Mouse (Mus musculus): ENCODE data around the gene Nlgn2. TPM values are rescaled to one million over a fixed set of nuclear protein-coding genes. Genes with fewer than 3 reads are reported as not detected.

Gene Nlgn2
- polyA plus RNA-seq, 1 experiment from 2014 or later = 7.6 TPM

GRCm38 (mm10) chr11:69837952-69838713 lies 549 bp upstream of the Nlgn2 start, which contains the start of gene Tmem256:
Tmem256 (plus strand) TSS chr11:69838514.
- H3K27ac ChIP-seq = peak within 1 kb of the TSS; percentile 90
- H3K4me3 ChIP-seq (replicated peaks) = peak within 1 kb of the TSS; percentile 74
- 0 out of 2 replicates have a peak, but pooled peaks cover 9% of the 10 kb centered on the region for H3K36me3 ChIP-seq
- no peaks in the 10 kb centered on the region for H3K9me3 ChIP-seq (replicated peaks)
- peak; percentile 93 for ATAC-seq (replicated peaks; ENCODE audit: low FRiP score)
- WGBS = under 1% methylated on average over 34 of the region's 34 CpGs
- peaks cover 48% of the 10 kb centered on the region for H3K4me1 ChIP-seq
- peak within 1 kb of the TSS; percentile 97 for H3K4me2 ChIP-seq
- peak within 1 kb of the TSS; percentile 77 for H3K9ac ChIP-seq
- H3K27me3 ChIP-seq = peaks cover 18% of the 10 kb centered on the region

DNA sequence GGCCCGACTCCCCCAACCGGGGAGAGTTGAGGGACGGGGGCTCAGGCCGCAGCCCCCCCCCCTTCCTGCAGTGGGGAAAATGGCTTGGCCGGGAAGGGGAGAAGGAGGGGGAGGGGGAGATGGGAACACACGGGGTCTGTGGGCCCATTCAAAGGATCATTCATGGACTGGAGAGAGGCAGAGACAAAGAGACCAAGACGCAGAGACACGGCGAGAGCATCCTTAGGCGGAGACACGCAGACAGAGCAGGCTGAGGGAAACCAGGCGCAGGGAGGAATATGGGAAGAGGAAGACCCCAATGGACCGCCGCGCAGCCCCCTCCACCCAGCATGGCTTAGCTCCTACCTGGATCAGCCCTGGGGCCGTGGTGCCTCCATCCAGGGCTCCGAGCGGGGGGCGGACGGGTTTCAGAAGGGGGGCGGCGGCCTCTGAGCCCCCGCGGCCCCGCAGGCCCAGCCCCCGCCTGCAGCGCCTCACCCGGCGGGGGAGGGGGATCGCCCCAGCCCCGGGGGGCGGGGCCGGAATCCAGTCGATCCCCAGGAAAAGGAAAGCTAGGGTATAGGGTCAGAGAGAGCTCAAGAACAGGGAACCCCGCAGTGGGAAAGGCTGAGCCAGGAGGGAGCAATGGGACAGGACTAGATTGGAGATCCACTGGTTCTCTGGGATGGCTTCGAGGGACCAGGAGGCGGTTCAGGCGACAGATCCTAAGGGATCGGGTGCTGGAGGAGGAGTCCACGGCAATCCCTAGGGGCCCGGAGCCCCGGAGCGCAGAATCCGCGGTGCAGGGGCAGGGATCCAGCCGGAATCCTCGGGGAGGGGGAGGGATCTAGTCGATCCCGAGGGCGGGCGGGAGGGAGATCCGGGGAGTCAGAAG lies 644 bp downstream of the Nlgn2 start:
- WGBS = under 1% methylated on average over 46 of the region's 52 CpGs
- H3K9me3 ChIP-seq (replicated peaks) = no peaks in the 10 kb centered on the region
- ATAC-seq (replicated peaks; ENCODE audit: low FRiP score) = peak; percentile 1
- H3K27ac ChIP-seq = peak overlapping the region; percentile 90
- peak overlapping the region; percentile 77 for H3K9ac ChIP-seq
- H3K27me3 ChIP-seq = peaks cover 18% of the 10 kb centered on the region
- H3K4me1 ChIP-seq = peaks cover 48% of the 10 kb centered on the region
- H3K4me3 ChIP-seq (replicated peaks) = peak overlapping the region; percentile 74
- H3K36me3 ChIP-seq = peaks cover 21% of the 10 kb centered on the region; the same call in 1 of the 2 replicates
- peak overlapping the region; percentile 97 for H3K4me2 ChIP-seq

DNA sequence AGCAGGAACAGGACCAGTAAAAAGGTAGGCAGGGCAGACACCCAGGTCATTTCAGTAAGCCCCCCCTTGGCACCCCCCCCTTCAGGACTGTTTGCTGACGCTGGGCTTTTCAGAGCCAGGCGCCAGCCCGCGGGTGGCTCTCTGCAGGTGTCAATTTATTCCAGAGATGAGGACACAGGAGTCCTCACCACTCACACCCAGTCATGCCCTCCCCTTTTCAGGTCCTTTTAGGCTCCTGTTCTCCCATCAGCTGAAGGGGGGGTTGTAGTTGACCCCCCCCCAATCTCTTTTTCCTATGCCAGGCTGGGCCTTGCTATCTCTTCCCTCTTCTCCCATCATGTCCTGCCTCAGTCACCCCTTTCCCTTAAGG lies 1.6 kb downstream of the Nlgn2 start:
- H3K36me3 ChIP-seq = peaks cover 25% of the 10 kb centered on the region; the same call in 1 of the 2 replicates
- no peaks in the 10 kb centered on the region for H3K9me3 ChIP-seq (replicated peaks)
- no peak for ATAC-seq (replicated peaks; ENCODE audit: low FRiP score)
- H3K27ac ChIP-seq = no peak overlapping the region
- peak overlapping the region; percentile 97 for H3K4me2 ChIP-seq
- H3K4me1 ChIP-seq = peaks cover 48% of the 10 kb centered on the region
- H3K4me3 ChIP-seq (replicated peaks) = peak overlapping the region; percentile 74
- 6% methylated on average over 4 of the region's 4 CpGs for WGBS
- no peak overlapping the region for H3K9ac ChIP-seq
- peaks cover 18% of the 10 kb centered on the region for H3K27me3 ChIP-seq

- 10% methylated on average over 9 of the region's 9 CpGs for whole genome bisulfite sequencing
These were observed 2.1 kb downstream of the Nlgn2 start for GRCm38 (mm10) chr11:69835326-69835965.

GRCm38 (mm10) chr11:69834001-69834549 lies 3.5 kb downstream of the Nlgn2 start:
- Histone ChIP-seq H3K27ac (peak overlapping the region; percentile 48; the same call in 1 of the 2 replicates), H3K4me2 (peak overlapping the region; percentile 97), H3K9me3 (replicated peaks) (no peaks in the 10 kb centered on the region), H3K4me1 (peaks cover 47% of the 10 kb centered on the region), H3K4me3 (replicated peaks) (peak overlapping the region; percentile 74), H3K36me3 (peaks cover 25% of the 10 kb centered on the region; the same call in 1 of the 2 replicates), H3K27me3 (peaks cover 18% of the 10 kb centered on the region), H3K9ac (peak overlapping the region; percentile 49)
- no peak for ATAC-seq (replicated peaks; ENCODE audit: low FRiP score)
- 6% methylated on average over 45 of the region's 48 CpGs for WGBS

More at GRCm38 (mm10) chr11:69835326-69835965, 2.1 kb downstream of the Nlgn2 start:
- H3K36me3 ChIP-seq = peaks cover 29% of the 10 kb centered on the region; the same call in 1 of the 2 replicates
- no peak for ATAC-seq (replicated peaks; ENCODE audit: low FRiP score)
- peaks cover 48% of the 10 kb centered on the region for H3K4me1 ChIP-seq
- H3K4me3 ChIP-seq (replicated peaks) = peak overlapping the region; percentile 74
- 0 out of 2 replicates have a peak overlapping the region, but pooled peaks have one; percentile 3 for H3K9ac ChIP-seq
- H3K27ac ChIP-seq = no peak overlapping the region
- peaks cover 18% of the 10 kb centered on the region for H3K27me3 ChIP-seq
- H3K9me3 ChIP-seq (replicated peaks) = no peaks in the 10 kb centered on the region
- peak overlapping the region; percentile 97 for H3K4me2 ChIP-seq

DNA sequence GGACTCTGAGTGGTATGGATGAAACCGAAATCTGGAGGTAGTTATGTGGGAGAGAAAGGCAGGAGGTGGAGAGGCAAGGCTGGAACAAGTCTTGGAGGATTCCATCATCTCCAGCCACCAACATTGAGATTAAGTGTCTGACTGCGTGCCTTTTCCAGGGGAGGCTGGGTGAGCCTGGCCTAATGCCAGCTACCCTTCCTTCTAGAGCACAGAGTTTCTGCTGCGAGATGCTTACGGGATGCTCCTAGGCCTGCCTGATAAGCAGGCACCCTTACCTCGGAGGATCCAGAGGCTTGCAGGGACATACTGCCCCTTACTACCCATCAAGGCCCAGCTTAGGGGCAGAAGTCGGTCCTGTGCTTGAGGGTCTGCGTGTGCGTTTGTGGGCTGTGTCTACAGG lies 4.0 kb downstream of the Nlgn2 start:
- Histone ChIP-seq H3K4me2 (peak overlapping the region; percentile 97), H3K27me3 (peaks cover 18% of the 10 kb centered on the region), H3K9me3 (replicated peaks) (no peaks in the 10 kb centered on the region), H3K4me1 (peaks cover 49% of the 10 kb centered on the region), H3K9ac (peak overlapping the region; percentile 49), H3K36me3 (peaks cover 25% of the 10 kb centered on the region; the same call in 1 of the 2 replicates), H3K4me3 (replicated peaks) (peak overlapping the region; percentile 74), H3K27ac (no peak overlapping the region)
- WGBS = 61% methylated on average over 8 of the region's 8 CpGs
- no peak for ATAC-seq (replicated peaks; ENCODE audit: low FRiP score)

- WGBS = 76% methylated on average over 5 of the region's 5 CpGs
- Histone ChIP-seq H3K9ac (no peak overlapping the region), H3K4me2 (no peak overlapping the region), H3K36me3 (peaks cover 69% of the 10 kb centered on the region), H3K4me1 (peaks cover 14% of the 10 kb centered on the region), H3K27ac (no peak overlapping the region), H3K27me3 (peaks cover 2% of the 10 kb centered on the region; the same call in 1 of the 2 replicates), H3K9me3 (replicated peaks) (no peaks in the 10 kb centered on the region), H3K4me3 (replicated peaks) (no peak overlapping the region)
- 0 out of 2 replicates have a peak, but pooled peaks have one; percentile 37 for ATAC-seq (replicated peaks; ENCODE audit: low FRiP score)
These were observed 8.8 kb downstream of the Nlgn2 start for GRCm38 (mm10) chr11:69828832-69829231.

GRCm38 (mm10) chr11:69823456-69823855 lies 14.1 kb downstream of the Nlgn2 start:
- no peak for ATAC-seq (replicated peaks; ENCODE audit: low FRiP score)
- H3K9me3 ChIP-seq (replicated peaks) = no peaks in the 10 kb centered on the region
- no peak overlapping the region for H3K4me2 ChIP-seq
- no peaks in the 10 kb centered on the region for H3K27me3 ChIP-seq
- 62% methylated on average over 2 of the region's 2 CpGs for WGBS
- H3K4me1 ChIP-seq = no peaks in the 10 kb centered on the region
- no peak overlapping the region for H3K9ac ChIP-seq
- no peak overlapping the region for H3K27ac ChIP-seq
- no peak overlapping the region for H3K4me3 ChIP-seq (replicated peaks)
- H3K36me3 ChIP-seq = peaks cover 44% of the 10 kb centered on the region

GRCm38 (mm10) chr11:69822080-69822479 lies 15.5 kb downstream of the Nlgn2 start, which contains the start of gene Spem1:
Spem1 (minus strand) TSS chr11:69822180.
- Histone ChIP-seq H3K27me3 (no peaks in the 10 kb centered on the region), H3K9me3 (replicated peaks) (0 out of 2 replicates have a peak, but pooled peaks cover 4% of the 10 kb centered on the region), H3K4me1 (no peaks in the 10 kb centered on the region), H3K4me3 (replicated peaks) (no peak within 1 kb of the TSS), H3K4me2 (no peak within 1 kb of the TSS), H3K9ac (no peak within 1 kb of the TSS), H3K36me3 (peaks cover 30% of the 10 kb centered on the region), H3K27ac (no peak within 1 kb of the TSS)
- WGBS = 84% methylated on average over 3 of the region's 3 CpGs
- no peak for ATAC-seq (replicated peaks; ENCODE audit: low FRiP score)

- no peak overlapping the region for H3K9ac ChIP-seq
- no peaks in the 10 kb centered on the region for H3K27me3 ChIP-seq
- 0 out of 2 replicates have a peak, but pooled peaks cover under 1% of the 10 kb centered on the region for H3K36me3 ChIP-seq
- no peak for ATAC-seq (replicated peaks; ENCODE audit: low FRiP score)
- no peak overlapping the region for H3K4me3 ChIP-seq (replicated peaks)
- H3K9me3 ChIP-seq (replicated peaks) = 0 out of 2 replicates have a peak, but pooled peaks cover 8% of the 10 kb centered on the region
- H3K27ac ChIP-seq = no peak overlapping the region
- WGBS = 89% methylated on average over 8 of the region's 8 CpGs
- no peak overlapping the region for H3K4me2 ChIP-seq
- H3K4me1 ChIP-seq = peaks cover 4% of the 10 kb centered on the region; the same call in 1 of the 2 replicates
These were observed 18.7 kb downstream of the Nlgn2 start for GRCm38 (mm10) chr11:69818871-69819270.

DNA sequence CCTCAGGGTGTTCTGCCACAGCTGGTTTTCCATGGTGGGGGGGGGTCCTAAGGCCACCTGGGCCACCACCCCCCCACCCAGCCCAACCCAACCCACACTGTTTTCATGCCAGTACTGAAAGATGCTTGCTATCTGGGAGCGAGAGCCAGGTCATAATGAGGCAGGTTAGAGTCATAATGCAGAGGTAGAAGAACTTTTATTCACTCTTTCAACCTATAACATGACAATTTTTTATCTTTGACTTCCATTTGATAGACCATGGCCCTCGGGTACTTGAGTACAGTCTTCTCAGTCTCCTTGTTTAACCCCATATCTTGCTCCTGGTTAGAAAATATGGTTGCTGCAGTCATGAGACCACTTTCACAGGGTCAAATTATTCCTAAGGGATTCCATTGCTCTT lies 19.2 kb downstream of the Nlgn2 start, which contains the start of gene Spem2:
TSS of gene Spem2 (minus strand) at position 101 of the 400 bp plus-strand sequence.
- 76% methylated on average over 2 of the region's 2 CpGs for WGBS
- no peak within 1 kb of the TSS for H3K4me2 ChIP-seq
- H3K4me1 ChIP-seq = peaks cover 4% of the 10 kb centered on the region; the same call in 1 of the 2 replicates
- no peak for ATAC-seq (replicated peaks; ENCODE audit: low FRiP score)
- H3K9me3 ChIP-seq (replicated peaks) = 0 out of 2 replicates have a peak, but pooled peaks cover 8% of the 10 kb centered on the region
- H3K27me3 ChIP-seq = no peaks in the 10 kb centered on the region
- no peak within 1 kb of the TSS for H3K9ac ChIP-seq
- H3K27ac ChIP-seq = no peak within 1 kb of the TSS
- H3K4me3 ChIP-seq (replicated peaks) = no peak within 1 kb of the TSS
- no peaks in the 10 kb centered on the region for H3K36me3 ChIP-seq
